Mouse (Mus musculus): ENCODE results near the gene Gm43638.
A peak's percentile ranks its signal among the peaks of the same experiment; 100 is the strongest.
"Not testable (repeated sequence)": the region's sequence is repeated elsewhere in the genome, so short reads cannot be mapped to it uniquely, and the experiment has no call there.

Gene Gm43638

DNA sequence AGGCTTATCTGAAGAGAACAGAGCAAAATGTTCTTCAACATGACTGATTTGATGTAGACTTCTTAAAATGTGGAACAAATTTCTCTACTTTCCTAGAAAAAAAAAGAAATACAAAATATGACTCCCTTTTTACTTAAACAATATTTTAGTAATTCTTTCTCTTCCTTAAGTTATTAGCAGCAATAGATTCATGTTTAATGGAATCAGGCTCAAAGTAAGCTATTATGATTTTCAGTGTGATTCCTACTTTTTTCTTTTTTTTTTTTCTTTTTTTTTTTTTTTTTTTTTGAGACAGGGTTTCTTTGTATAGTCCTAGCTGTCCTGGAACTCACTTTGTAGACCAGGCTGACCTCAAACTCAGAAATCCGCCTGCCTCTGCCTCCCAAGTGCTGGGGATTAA is at the start of gene Gm43638:
Gm43638 (minus strand) TSS at position 101 of the 400 bp plus-strand sequence.
- not testable (repeated sequence) for TF ChIP-seq GATA4 (IDR thresholded peaks at IDR 0.05; ENCODE audit: insufficient replicate concordance, low read length)

DNA sequence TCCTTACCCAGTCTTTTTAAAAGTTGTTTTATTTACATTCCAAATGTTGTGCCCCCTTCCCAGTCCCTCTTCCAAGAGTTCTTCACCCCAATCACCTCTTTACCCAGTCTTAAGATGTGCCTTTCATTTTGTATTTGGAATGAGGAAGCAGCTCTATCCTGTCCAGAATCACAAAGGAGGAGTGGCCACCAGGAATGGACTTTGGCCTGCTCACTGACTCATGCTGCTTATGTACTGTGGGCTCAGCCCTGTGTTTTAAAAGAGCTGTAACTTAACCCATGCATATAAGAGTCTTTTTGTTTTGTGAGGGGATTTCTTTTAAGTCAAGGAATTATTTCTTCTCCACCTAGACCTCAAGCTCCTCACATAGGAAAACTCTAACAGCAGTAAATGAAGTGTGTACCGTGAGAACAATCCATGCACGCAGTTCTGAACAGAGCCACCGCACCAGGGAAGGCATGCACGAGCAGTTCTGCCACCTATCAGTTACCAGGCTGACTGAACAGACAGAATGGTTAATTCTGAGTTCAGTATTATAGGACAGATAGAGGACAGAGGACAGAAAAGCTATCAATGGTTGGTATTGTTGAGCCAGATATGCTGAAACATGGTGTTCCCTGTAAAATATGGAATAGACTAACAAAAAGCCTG is 49.5 kb upstream of the Gm43638 start:
- TF ChIP-seq GATA4 (IDR thresholded peaks at IDR 0.05; ENCODE audit: insufficient replicate concordance, low read length): no peak

DNA sequence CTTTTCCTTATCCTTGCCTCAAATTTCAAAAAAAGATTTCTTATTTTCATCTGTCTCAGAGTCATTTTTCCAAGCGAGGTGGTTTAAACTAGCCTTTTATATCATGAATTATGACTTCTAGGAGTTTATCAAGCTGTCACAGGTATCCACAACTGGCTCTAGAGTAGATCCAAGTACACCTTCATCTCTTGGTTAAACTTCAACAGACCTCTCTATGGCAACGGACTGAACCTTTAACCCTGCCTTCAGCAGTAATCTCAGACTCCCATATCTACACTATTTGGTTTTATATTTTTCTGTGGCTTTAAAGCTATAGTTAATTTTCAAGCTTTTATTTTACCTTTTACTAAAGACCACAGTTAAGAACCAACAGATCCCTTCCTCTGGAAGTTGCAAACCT is 45.7 kb upstream of the Gm43638 start:
- TF ChIP-seq GATA4 (IDR thresholded peaks at IDR 0.05; ENCODE audit: insufficient replicate concordance, low read length): no peak

DNA sequence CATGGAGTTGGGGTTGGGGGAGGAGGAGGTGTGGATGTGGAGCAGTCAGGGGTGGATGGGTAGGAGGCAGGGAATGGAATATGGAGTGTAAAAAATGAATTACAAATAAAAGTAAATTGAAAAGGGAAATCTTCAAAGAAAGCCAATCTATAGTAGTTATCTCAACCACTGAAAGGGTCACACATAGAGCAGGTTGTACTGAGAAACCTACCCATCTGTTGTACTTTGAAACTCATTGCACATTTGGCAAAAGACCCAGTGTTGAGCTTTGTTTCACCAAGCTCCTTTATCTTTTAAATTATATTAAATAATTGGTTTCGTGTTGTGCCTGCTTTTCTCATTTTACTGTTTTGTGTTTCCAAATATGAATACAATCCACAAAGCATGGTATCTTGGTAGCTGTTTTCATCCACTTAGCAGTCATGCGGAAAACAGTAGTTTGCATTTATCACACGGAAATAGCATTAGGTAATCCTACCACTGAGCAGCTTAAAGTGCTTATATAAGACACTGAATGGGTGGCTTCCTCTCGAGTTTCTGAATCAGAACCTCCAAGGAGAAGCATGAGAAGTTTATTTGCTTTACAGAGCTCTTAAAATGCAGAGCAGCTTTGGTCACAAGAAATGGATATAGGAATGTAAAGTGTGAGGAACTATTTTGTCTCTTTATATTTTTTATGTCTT is 19.3 kb upstream of the Gm43638 start:
- TF ChIP-seq GATA4 (IDR thresholded peaks at IDR 0.05; ENCODE audit: insufficient replicate concordance, low read length): no peak

DNA sequence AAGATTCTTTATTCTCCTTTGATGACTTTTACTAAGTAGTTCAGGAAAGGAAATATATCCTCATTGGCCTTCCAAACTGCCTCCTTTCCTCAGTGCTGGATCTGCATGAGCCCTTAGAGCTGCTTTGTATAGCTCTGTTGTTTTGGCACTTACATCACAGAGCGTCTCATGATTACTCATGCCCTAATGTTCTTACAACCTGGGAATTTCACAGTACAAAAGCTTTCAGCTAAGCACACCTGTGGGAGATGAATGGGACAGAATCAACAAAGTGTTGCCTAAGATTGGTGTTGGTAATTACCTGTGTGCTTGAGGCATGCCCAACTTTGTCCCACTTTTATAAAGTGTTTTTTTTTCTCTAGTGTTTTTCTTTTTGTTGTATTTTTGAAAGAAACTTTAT is 16.1 kb upstream of the Gm43638 start:
- TF ChIP-seq GATA4 (IDR thresholded peaks at IDR 0.05; ENCODE audit: insufficient replicate concordance, low read length): no peak

DNA sequence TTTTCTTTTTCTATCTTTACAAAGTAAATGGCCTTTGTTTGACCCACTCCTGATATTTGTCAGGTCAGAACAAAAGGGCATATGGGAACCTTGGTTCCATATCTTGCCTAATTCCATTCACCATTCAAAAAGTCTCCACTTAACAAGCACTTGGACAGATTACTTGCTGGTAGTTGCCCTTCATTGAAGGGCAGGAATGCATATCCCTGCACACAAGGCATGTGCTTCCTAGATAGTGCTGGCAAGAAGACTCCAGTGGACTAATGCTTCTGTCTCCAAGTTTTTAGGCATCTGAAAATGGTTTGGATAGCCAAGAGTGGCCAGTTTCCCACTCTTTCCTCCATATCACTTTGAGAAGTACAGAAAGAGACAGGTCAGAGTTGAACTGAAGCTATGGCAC is 12.7 kb upstream of the Gm43638 start:
- TF ChIP-seq GATA4 (IDR thresholded peaks at IDR 0.05; ENCODE audit: insufficient replicate concordance, low read length): no peak

DNA sequence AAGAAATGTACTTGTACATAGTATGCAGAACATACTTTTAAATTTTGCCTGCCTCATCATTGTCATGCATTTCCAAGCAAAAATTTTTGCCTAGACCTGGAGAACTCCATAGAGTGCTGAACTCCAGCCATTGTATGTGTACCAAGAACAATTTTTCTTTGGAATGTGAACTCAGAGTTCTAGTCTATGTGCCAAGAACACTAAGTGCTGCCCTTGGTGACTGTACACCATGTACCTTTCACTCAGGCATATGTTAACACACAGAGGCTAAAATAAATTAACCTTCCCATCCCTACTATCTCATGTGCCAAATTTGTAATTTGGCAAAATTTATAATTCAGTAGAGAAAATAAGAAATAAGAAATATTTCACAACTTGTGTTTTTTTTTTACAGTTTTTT is 12.3 kb upstream of the Gm43638 start:
- TF ChIP-seq GATA4 (IDR thresholded peaks at IDR 0.05; ENCODE audit: insufficient replicate concordance, low read length): no peak

DNA sequence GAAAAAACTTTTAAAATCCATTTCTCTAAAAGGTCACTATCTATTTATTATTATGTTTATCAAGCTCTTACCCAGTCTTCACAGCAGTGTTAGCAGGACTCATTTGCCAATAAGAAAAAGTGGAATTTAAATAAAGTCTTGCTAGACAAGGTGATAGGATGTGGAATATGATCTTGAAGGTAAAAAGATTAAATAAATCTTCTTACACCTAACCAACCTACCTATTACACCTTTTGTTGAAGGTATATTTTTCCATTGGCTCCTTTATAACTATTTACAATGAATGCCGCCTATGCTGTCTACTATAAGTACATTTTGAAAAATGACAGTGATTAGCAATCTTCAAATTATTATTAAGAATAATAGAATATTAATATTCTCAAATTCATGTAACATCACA is 4.2 kb upstream of the Gm43638 start, which contains the start of gene Ugt2a1:
Ugt2a1 (minus strand) TSS at position 101 of the 400 bp plus-strand sequence.
- no peak for TF ChIP-seq GATA4 (IDR thresholded peaks at IDR 0.05; ENCODE audit: insufficient replicate concordance, low read length)

DNA sequence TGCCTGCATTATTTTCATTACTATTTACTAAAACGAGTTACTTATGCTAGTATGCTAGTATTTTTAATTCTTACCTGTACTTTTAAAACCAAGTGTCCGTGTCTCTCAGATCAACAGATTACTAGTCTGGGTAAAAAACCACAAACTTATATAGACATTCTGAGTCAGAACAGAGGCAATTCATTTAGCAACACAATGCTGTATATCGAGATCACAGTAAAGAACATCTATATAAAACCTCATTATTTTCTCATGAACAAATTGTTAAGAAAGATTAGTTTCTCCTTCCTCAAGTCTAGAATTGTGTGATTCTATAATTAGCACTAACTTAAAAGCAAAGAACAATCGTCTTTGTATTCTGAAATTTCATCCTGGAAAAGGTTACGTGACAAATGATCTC is 4.4 kb downstream of the Gm43638 start, which contains the start of gene Ugt2a2:
Ugt2a2 (minus strand) TSS at position 101 of the 400 bp plus-strand sequence.
- no peak for TF ChIP-seq GATA4 (IDR thresholded peaks at IDR 0.05; ENCODE audit: insufficient replicate concordance, low read length)

DNA sequence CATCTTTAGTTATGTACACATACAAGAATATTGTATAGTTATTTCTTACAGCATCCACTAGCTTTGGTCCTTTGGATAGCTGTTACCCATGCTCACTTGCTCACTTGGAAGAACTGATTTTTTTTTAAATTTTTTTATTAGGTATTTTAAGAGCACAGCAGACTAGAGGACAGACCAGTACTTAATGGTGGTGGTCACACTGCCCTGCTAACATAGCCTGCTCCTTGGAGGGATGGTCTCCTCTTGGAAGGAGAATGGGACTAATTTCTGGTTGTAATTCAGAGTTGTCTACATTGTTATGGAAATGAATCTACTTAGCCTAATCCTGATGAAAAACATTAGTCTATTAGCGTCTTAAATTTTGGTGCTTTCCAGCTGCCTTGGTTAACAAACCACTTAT is 27.8 kb downstream of the Gm43638 start:
- no peak for TF ChIP-seq GATA4 (IDR thresholded peaks at IDR 0.05; ENCODE audit: insufficient replicate concordance, low read length)

DNA sequence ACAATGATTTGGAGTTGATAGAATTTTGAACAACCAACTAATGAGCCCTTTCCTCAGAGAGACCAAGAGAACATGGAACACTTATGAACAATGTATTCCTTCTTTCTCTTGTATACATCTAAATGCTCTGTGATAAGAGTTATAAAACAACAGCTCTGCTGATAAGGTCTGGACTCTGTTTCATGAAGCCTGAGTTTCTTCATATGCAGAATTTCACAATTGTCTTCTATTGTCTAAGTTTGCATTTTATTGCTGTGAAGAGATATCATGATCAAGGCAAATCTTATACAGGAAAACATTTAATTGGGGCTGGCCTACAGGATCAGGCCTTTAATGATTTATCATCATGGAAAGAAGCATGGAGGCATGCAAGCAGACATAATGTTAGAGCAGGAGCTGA is 28.9 kb downstream of the Gm43638 start:
- TF ChIP-seq GATA4 (IDR thresholded peaks at IDR 0.05; ENCODE audit: insufficient replicate concordance, low read length): no peak

DNA sequence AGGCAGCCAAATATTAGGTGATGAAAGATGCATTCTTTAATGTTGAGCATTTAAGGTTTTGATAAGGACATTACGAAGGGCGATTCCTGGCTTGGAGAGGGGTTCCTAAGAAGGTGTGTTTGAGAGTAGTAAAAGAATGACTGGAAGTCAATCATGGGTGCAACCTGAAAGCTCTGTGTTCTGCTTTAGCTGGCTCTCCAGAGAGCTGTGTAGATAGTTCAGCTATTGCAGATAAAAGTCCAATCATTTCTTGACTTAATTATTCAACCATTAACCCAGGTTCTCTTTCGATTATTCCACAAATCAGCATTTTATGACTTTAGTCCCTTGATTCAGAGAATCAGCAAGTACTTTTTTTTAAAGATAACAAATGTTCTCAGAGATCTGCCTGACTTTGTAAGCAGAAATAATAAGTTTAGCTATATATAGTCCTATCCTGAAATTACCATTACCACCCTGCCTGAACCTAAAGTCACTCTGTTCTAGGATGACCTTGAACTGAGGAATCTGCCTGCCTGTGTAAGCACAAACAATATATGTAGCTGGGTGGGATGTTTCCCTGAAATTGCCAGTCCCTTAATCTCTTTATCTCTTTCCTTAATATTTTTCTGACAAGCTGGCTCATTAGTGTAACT is 30.3 kb downstream of the Gm43638 start:
- peak; percentile 21; the same call in 1 of the 2 replicates for TF ChIP-seq GATA4 (IDR thresholded peaks at IDR 0.05; ENCODE audit: insufficient replicate concordance, low read length)

DNA sequence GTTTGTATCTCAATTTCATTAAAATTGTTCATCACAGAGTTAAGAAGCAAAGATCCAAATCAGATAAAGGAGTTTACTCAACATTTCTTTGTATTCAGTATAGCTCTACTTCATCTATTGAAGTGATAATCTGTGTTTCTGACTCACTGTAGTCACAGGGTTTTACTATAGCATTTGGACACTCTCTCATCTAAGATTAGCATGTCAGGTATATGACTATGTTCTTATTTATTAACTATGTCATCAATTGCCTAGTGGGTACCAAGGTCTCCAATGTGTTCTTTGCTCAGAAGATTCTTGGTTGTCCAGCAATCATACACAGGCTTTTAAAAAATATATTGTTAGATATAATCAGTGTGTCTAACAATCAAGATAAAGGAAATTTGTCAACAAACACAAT is 31.1 kb downstream of the Gm43638 start:
- no peak for TF ChIP-seq GATA4 (IDR thresholded peaks at IDR 0.05; ENCODE audit: insufficient replicate concordance, low read length)

DNA sequence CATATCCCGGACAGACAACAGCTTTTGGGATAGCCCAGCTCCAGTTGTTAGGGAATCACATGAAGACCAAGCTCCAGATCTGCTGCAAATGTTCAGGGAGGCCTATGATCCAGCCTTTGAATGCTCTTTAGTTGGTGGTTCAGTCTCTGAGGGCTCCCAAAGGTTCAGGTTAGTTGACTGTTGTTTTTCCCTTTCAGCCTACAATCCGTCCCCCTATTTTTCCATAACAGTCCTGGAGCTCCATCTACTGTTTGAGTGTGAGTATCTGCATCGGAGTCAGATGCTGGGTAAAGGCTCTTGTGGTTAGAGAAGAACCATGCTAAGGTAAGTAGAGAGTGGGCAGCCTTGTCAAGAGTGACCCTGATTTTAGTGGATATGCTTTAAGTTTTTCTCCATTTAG is 50.3 kb downstream of the Gm43638 start:
- TF ChIP-seq GATA4 (IDR thresholded peaks at IDR 0.05; ENCODE audit: insufficient replicate concordance, low read length): no peak

DNA sequence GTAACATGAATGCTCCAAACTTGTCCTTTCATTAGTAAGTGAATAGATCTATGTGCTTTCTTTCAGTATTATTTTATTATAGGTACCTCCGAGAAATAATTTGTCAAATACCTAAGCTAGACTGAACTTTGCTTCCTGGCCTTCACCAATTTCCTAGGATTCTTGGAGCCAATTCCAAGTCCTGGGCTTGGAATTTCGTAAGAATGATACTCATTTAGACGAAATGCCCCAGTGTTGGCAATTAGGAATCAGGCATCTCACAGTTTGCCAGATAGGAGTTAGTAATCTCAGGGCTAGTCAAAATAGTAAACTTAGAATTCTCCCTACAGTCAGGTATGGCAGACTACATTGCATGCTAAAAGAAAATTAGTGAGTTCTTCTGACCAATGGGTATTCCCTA is 60.9 kb downstream of the Gm43638 start:
- TF ChIP-seq GATA4 (IDR thresholded peaks at IDR 0.05; ENCODE audit: insufficient replicate concordance, low read length): no peak

DNA sequence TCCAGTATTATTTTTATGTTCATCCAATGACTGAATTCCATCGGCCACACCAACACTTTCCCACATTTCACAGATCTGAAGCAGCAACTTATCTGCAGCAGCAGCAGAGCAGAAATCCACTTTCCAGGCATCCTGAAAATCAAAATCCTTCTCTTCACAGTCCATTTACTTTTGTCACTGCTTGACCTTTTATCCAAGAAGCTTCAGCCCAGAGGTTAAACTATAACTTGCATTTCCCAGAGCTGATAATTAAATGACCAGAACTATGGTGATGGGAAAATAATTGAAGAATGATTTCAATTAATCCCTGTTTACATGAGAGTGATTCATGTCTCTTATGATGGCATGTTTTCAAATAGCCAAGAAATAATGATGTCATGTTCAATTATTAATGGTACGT is 62.6 kb downstream of the Gm43638 start, which contains the start of gene Ugt2b38:
Ugt2b38 (minus strand) TSS at position 163 of the 400 bp plus-strand sequence.
- not testable (repeated sequence) for TF ChIP-seq GATA4 (IDR thresholded peaks at IDR 0.05; ENCODE audit: insufficient replicate concordance, low read length)
